Mouse (Mus musculus) cerebral cortex, adult 2 months (tissue): ENCODE results near the gene Hist1h2ag.

Experiments
- WGBS: fragments of 180-500 bp; shearing (Covaris S2); methylation state at CpG from one replicate; pipeline ENCODE4 v1.1.7; 2018; 5-methylcytosine and 5-hydroxymethylcytosine counted together

Gene Hist1h2ag

GRCm38 (mm10) chr13:22036986-22037385 lies 5.8 kb downstream of the Hist1h2ag start:
- 61% methylated on average over 3 of the region's 3 CpGs for WGBS

- 4% methylated on average over 23 of the region's 23 CpGs for WGBS
These were observed 6.4 kb downstream of the Hist1h2ag start for GRCm38 (mm10) chr13:22036149-22036956.

DNA sequence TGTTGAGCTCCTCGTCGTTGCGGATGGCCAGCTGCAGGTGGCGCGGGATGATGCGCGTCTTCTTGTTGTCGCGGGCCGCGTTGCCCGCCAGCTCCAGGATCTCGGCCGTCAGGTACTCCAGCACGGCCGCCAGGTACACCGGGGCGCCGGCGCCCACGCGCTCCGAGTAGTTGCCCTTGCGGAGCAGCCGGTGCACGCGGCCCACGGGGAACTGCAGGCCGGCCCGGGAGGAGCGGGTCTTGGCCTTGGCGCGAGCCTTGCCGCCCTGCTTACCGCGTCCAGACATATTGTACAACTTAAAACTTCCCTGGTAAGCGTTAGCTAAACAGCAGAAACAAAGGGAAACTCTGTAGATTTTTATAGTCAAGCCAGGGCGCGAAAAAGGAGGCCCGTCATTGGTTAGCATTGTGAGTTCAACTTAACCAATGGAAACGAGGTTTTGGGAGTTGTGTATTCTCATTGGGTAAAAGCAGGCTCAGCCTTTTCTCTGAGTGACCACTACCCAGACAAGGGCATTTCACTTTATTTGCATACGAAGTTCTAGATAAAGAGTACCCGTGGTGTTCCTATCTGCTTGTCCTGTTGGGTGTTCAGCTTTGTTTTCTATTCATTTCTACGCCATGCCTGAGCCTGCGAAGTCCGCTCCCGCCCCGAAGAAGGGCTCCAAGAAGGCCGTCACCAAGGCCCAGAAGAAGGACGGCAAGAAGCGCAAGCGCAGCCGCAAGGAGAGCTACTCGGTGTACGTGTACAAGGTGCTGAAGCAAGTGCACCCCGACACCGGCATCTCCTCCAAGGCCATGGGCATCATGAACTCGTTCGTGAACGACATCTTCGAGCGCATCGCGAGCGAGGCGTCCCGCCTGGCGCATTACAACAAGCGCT lies 7.2 kb downstream of the Hist1h2ag start, which contains the start of the genes Hist1h2ah and Hist1h2bk:
Gene Hist1h2ah (minus strand): TSS at position 302 of the 882 bp plus-strand sequence.
Gene Hist1h2bk (plus strand): TSS at position 604 of the 882 bp plus-strand sequence.
- 0% methylated on average over 30 of the region's 69 CpGs for WGBS

DNA sequence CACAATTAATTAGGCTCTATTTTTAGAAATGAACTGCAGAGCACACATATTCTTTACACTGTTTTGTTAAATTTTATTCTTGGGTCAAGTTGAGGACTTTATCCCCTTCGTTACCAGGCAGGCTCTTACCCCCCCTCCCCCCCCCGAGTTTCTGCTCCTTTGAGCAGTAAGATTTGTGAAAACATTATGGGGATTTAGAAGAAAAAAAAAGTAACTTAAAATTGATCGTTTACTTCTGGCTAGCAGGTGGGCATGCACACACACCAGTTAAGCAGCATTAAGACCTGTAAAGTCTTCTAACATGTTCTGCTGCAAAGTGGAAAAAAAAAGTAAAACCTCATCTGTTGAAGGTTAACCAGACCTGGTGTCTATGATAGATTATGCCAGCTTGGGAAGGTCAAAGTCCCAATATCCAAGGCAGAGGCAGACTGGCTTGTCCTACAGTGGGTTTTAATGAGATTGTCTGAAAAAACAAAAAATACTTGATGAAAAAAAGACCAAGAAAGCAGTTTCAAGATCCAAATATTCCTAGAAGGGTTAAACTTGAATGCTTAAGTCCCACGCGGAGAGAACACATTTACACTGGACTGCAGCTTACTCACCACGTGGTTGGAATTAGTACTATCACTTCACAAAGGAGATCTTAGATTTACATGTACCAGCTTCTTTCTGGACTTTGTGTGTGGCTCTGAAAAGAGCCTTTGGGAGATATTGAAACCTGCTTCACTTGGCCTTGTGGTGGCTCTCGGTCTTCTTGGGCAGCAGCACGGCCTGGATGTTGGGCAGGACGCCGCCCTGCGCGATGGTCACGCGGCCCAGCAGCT lies 8.1 kb downstream of the Hist1h2ag start:
- 2% methylated on average over 14 of the region's 14 CpGs for WGBS

DNA sequence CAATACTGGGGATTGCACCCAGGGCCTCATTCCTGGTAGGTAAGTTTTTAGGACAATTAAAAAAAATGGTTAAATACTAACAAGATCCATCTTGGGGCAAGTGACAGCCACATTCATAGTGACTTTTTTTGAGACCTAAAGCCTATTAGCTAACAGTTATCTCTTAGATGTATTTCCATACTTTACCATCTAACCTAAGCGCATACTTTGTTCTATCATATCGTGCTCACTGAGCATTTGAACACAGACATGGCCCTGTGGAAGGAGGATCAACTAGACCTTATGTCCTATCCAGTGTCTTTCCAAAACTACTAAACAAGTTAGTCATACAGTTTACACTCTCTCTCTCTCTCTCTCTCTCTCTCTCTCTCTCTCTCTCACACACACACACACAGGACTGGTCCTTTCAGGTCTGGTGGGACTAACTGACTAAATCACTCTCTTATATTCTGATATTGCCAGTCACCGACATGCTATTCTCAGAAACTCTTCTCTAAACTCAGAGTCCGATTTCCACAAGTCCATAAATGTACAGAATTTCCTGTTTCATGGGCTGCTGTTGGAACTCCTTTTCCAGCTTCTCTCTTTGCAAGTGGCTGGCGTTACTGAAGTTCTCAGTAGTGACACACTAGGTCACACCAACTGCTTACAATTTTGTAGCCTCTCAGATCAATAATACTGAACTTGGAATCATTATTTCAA lies 8.9 kb downstream of the Hist1h2ag start:
- WGBS, result 55% methylated on average over 5 of the region's 5 CpGs

DNA sequence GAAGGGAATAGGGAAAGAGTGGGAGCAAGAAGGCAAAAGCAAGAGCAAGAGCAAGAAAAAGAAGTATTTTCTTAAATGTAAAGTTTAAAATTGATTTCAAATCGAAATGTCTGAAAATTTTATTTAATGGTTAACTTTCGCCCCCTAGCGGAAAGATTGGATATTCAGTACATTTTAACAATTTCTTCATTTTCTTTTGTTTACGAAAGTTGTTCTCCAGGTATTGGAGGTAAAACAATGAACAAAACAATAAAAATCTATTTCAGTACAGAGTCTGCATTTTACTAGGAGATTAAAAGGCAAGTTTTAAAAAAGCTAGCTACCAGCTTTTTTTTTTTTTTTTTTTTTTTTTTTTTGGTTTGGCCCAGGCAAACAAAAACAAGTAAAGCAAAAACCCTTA lies 12.3 kb downstream of the Hist1h2ag start:
- WGBS, result 4% methylated on average over 4 of the region's 4 CpGs

GRCm38 (mm10) chr13:22029928-22030327 lies 12.8 kb downstream of the Hist1h2ag start:
- WGBS, result 31% methylated on average over 8 of the region's 8 CpGs

- under 1% methylated on average over 40 of the region's 40 CpGs for WGBS
These were observed 13.9 kb downstream of the Hist1h2ag start for GRCm38 (mm10) chr13:22028673-22029460.

DNA sequence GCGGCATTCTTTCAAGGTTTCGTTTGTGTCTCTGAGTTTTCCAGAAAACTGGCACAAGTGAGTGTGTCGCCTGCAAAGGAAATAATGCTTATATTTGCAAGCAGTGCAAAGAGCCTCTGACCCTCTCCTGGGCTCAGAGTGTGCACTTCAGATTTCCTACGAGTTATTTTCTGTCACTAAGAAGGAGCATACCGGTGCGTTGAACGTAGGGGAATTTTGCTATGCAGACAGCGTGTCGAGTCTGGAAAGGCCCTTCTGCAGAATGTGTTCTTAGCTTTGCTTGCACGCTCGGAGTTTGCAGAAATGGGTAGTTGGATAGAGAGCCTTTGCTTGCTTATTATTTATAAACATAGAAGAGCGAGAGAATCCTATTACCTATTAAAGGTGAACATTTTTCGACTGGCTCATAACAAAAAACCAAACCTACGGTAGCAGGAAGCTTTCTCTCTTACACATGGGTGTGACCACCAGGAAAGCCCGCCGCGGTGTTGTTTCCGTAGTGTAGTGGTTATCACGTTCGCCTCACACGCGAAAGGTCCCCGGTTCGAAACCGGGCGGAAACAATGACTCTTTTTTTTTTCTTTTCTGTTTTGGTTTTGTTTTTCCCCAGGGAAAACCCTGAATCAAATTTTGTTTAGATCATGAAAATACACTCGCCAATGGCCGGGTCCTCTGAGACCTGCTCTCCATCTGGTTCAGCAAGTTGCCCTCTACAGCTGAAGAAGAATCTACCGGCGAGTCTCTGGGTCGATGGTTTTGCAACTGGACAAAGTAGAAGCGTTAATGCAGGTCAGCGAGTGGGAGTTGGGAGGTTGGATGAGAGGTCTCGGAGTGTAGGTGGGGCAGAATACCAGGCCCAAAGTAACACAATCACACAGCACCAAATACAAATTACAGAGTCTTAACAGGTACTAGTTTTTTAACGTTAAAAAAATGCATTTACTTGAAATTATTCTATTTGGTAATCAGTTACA lies 16.4 kb downstream of the Hist1h2ag start:
- WGBS, result 4% methylated on average over 35 of the region's 35 CpGs

DNA sequence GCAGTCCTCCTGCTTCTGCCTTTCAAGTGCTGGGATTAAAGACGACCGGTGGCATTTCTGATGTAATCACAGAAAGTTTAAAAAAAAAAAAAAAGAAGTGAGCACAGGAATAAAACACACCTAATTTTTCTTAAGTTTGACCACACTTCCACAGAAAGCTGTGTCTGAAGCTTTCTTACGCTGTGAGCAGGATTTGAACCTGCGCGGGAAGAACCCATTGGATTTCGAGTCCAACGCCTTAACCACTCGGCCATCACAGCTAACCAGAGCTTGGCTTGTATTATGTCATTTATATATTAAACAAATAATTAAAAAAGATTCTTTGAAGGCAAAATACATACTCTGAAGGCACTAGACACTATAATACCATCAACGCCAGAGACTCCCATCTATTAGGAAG lies 20.5 kb downstream of the Hist1h2ag start:
- 2% methylated on average over 9 of the region's 9 CpGs for WGBS

DNA sequence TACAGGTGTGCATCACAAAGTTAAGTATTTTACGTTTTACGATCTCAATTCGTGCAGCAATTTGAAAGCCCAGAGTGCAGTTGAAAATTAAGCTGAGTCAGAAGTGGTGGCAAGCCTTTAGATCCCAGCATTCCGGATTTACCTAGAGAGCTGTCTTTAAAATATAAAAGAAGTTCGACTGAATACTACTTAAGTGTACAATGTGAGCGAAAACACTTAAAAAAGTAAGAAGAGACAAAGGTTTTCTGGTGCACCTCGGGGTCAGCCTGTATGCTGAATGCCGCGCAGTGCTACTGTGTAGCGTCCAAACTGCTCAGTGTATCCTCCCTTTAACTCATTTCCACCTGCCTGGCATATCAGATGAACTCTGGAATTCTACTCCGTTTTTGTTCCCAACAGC lies 21.2 kb downstream of the Hist1h2ag start:
- WGBS, result 3% methylated on average over 11 of the region's 11 CpGs

GRCm38 (mm10) chr13:22020901-22021339 lies 21.8 kb downstream of the Hist1h2ag start:
- WGBS, result 4% methylated on average over 8 of the region's 8 CpGs

GRCm38 (mm10) chr13:22019934-22020835 lies 22.6 kb downstream of the Hist1h2ag start:
- WGBS, result 5% methylated on average over 44 of the region's 44 CpGs

DNA sequence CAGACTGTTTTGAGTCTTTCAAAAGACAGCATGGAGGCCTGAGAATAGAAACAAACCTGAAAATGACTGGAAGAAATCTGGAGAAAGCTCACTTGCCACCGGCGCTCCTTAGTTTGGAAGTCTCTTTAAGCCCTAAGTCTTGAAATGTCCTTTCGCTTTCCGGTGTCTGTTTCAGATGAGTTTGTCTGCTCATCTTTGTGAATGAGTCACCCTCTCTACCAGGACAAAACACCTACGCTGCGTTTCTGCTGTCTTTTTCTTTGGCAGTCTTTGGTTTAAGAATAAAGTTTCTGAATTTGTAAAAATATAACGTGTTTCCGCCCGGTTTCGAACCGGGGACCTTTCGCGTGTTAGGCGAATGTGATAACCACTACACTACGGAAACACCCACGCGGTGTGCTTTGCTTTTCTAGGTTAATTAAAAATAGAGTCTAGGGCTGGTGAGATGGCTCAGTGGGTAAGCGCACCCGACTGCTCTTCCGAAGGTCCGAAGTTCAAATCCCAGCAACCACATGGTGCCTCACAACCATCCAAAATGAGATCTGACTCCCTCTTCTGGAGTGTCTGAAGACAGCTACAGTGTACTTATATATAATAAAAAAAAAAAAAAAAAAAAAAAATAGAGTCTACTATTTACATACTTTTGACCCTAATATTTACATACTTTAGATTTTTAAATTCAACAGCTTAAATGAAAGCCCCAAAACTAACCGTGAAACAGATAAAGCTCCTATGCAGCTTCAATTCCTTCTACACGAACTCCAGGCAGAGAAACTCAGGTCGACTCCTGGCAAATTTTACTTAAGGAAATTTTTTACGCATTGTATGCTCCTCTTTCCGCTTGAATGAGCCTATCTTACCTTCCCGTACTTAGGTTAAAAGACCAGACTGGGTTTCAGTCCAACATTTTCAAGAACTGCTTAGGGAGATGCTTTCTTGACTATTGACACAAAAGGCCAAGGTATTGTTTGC lies 27.0 kb downstream of the Hist1h2ag start:
- 16% methylated on average over 27 of the region's 27 CpGs for WGBS

- 12% methylated on average over 17 of the region's 17 CpGs for WGBS
These were observed 28.3 kb downstream of the Hist1h2ag start for GRCm38 (mm10) chr13:22014411-22014845.

DNA sequence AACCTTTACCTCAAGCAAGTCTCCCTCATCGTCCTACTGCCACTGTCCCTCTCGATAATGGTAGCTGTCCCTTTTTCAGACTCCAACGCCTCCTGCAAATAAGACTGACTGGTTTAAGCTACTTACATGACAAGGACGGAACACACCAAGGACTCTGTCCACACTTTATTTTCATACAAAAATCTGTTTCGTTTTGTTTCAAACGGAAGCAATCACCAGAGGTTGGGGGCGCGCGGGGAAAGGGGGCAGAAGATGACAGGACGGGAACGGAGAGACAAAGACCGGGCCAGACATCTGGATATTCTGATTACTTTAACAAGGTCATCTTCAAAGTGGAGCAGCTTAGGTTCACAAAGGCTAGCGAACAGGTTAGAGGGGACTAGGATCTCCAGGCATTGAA lies 29.0 kb downstream of the Hist1h2ag start:
- 21% methylated on average over 13 of the region's 13 CpGs for WGBS

DNA sequence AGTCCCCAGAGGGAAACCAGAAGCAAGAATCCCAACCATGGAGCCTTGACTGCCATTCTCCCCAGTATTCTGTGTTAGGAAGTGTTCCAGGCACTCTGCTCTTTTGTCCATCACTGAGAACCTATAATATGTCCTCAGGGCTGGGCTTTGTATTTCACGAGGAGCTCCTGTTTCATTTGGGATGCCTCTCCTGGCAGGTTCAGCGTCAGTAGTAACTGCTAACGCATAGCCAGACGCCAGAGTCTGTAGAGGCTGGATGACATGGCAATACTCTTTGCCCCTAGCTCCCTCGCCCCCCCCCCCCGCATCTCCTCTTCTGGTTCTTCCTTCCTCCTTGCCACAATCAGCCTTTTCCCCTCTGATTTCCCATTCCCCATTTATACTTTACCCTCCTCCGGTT lies 33.1 kb downstream of the Hist1h2ag start, which contains the start of gene Prss16:
Gene Prss16 (minus strand): TSS at position 101 of the 400 bp plus-strand sequence.
- WGBS, result 52% methylated on average over 7 of the region's 7 CpGs
